Mouse (Mus musculus) MEL (cell line): ENCODE data around the gene Nlgn1. TPM values are rescaled to one million over a fixed set of nuclear protein-coding genes. Genes with fewer than 3 reads are reported as not detected.

Experiments
- DNase-seq: peaks from one replicate; pipeline ENCODE4 v3.0.0; 2011; ENCODE audit warnings: low read depth, low spot score
- H3K27ac ChIP-seq: 2 replicates; pipeline ENCODE4 v1.5.1; 2012; ENCODE audit warnings: low read depth, mild to moderate bottlenecking, control low read depth, low read length, moderate library complexity; ENCODE audit not compliant: control insufficient read depth
- H3K27me3 ChIP-seq, 2 experiments: fragments of 150-350 bp in 1 of 2; sonication (generic) in 1 of 2; 2 replicates each; pipeline ENCODE4 v1.6.1; 2012; ENCODE audit warnings: low read length in 2 of 2, mild to moderate bottlenecking in 2 of 2, improper control_type of control experiment in 1 of 2, moderate library complexity in 1 of 2; ENCODE audit not compliant: insufficient read depth in 2 of 2, control insufficient read depth in 1 of 2
- H3K36me3 ChIP-seq, 2 experiments: 2 replicates each; pipeline ENCODE4 v1.6.1; 2012 to 2014; ENCODE audit warnings: low read length in 2 of 2, improper control_type of control experiment in 1 of 2, inconsistent platforms in 1 of 2, mild to moderate bottlenecking in 1 of 2; ENCODE audit not compliant: insufficient read depth in 2 of 2, control insufficient read depth in 1 of 2
- H3K4me1 ChIP-seq, 2 experiments: fragments of 150-350 bp in 1 of 2; sonication (generic) in 1 of 2; 2 replicates each; pipeline ENCODE4 v1.6.1; 2012; ENCODE audit warnings: low read length in 2 of 2, improper control_type of control experiment in 1 of 2, mild to moderate bottlenecking in 1 of 2; ENCODE audit not compliant: insufficient read depth in 2 of 2, control insufficient read depth in 1 of 2
- H3K4me3 ChIP-seq, 2 experiments: fragments of 150-350 bp in 1 of 2; sonication (generic) in 1 of 2; 2 replicates each; pipeline ENCODE4 v1.5.1; 2012; ENCODE audit warnings: low read depth in 2 of 2, low read length in 2 of 2, mild to moderate bottlenecking in 2 of 2, moderate library complexity in 2 of 2, control low read depth in 1 of 2, improper control_type of control experiment in 1 of 2; ENCODE audit not compliant: control insufficient read depth in 1 of 2, insufficient read depth in 1 of 2
- H3K79me2 ChIP-seq: 2 replicates; pipeline ENCODE4 v1.6.1; 2012; ENCODE audit warnings: mild to moderate bottlenecking, low read length, moderate library complexity; ENCODE audit not compliant: control insufficient read depth, poor library complexity, insufficient read depth
- H3K9ac ChIP-seq: 2 replicates; pipeline ENCODE4 v1.6.1; 2012; ENCODE audit warnings: low read depth, mild to moderate bottlenecking, control low read depth, low read length, moderate library complexity; ENCODE audit not compliant: control insufficient read depth, poor library complexity, severe bottlenecking
- H3K9me3 ChIP-seq: fragments of 150-350 bp; sonication (generic); replicated peaks from 2 replicates; pipeline ENCODE4 v1.6.1; 2012; ENCODE audit warnings: mild to moderate bottlenecking, low read length, improper control_type of control experiment, moderate library complexity; ENCODE audit not compliant: insufficient read depth
- CHD1 ChIP-seq: IDR thresholded peaks from 2 replicates; pipeline ENCODE4 v1.6.1; 2012; ENCODE audit warnings: low read depth, mild to moderate bottlenecking, inconsistent platforms, low read length, improper control_type of control experiment
- E2F4 ChIP-seq: IDR thresholded peaks from 2 replicates; pipeline ENCODE4 v1.6.1; 2011; ENCODE audit warnings: low read depth, low read length, improper control_type of control experiment, borderline replicate concordance
- ELF1 ChIP-seq: IDR thresholded peaks from 2 replicates; pipeline ENCODE4 v1.6.1; 2014; ENCODE audit warnings: low read depth, mild to moderate bottlenecking, inconsistent platforms, low read length, improper control_type of control experiment, moderate library complexity
- EP300 ChIP-seq, 2 experiments: IDR thresholded peaks; 2 replicates each; pipeline ENCODE4 v1.6.1; 2011; ENCODE audit warnings: improper control_type of control experiment in 2 of 2, low read length in 2 of 2, low read depth in 1 of 2, mild to moderate bottlenecking in 1 of 2
- GATA1 ChIP-seq: IDR thresholded peaks from 2 replicates; pipeline ENCODE4 v1.6.1; 2011; ENCODE audit warnings: low read depth, low read length, improper control_type of control experiment
- MAFK ChIP-seq: IDR thresholded peaks from 2 replicates; pipeline ENCODE4 v1.6.1; 2011; ENCODE audit warnings: low read depth, mild to moderate bottlenecking, low read length, improper control_type of control experiment, borderline replicate concordance
- MAZ ChIP-seq: IDR thresholded peaks from 2 replicates; pipeline ENCODE4 v1.6.1; 2012; ENCODE audit warnings: low read depth, mild to moderate bottlenecking, inconsistent platforms, low read length, improper control_type of control experiment
- MYC ChIP-seq: IDR thresholded peaks from 2 replicates; pipeline ENCODE4 v1.6.1; 2011; ENCODE audit warnings: low read depth, mild to moderate bottlenecking, low read length, improper control_type of control experiment, moderate library complexity
- POLR2A ChIP-seq, 2 experiments: IDR thresholded peaks; 2 replicates each; pipeline ENCODE4 v1.6.1; 2011 to 2012; ENCODE audit warnings: low read length in 2 of 2, mild to moderate bottlenecking in 2 of 2, control low read depth in 1 of 2, improper control_type of control experiment in 1 of 2, low read depth in 1 of 2, moderate library complexity in 1 of 2; ENCODE audit not compliant: control insufficient read depth in 1 of 2, insufficient read depth in 1 of 2, poor library complexity in 1 of 2
- POLR2AphosphoS2 ChIP-seq: IDR thresholded peaks from 2 replicates; pipeline ENCODE4 v1.6.1; 2011; ENCODE audit warnings: low read length, improper control_type of control experiment
- RCOR1 ChIP-seq: IDR thresholded peaks from 2 replicates; pipeline ENCODE4 v1.6.1; 2012; ENCODE audit warnings: low read depth, mild to moderate bottlenecking, inconsistent platforms, low read length, improper control_type of control experiment
- TAL1 ChIP-seq: IDR thresholded peaks from 2 replicates; pipeline ENCODE4 v1.6.1; 2012; ENCODE audit warnings: mild to moderate bottlenecking, inconsistent platforms, low read length, moderate library complexity, mixed read lengths
- TCF12 ChIP-seq: IDR thresholded peaks from 2 replicates; pipeline ENCODE4 v1.6.1; 2014; ENCODE audit warnings: low read depth, mild to moderate bottlenecking, inconsistent platforms, low read length, improper control_type of control experiment, moderate library complexity
- USF2 ChIP-seq, 2 experiments: IDR thresholded peaks; 2 replicates each; pipeline ENCODE4 v1.6.1; 2011 to 2012; ENCODE audit warnings: improper control_type of control experiment in 2 of 2, low read length in 2 of 2, borderline replicate concordance in 1 of 2, inconsistent platforms in 1 of 2, low read depth in 1 of 2, mild to moderate bottlenecking in 1 of 2; ENCODE audit not compliant: insufficient read depth in 1 of 2
- ZC3H11A ChIP-seq: IDR thresholded peaks from 2 replicates; pipeline ENCODE4 v1.6.1; 2012; ENCODE audit warnings: low read depth, mild to moderate bottlenecking, inconsistent platforms, low read length, improper control_type of control experiment
- ZMIZ1 ChIP-seq: IDR thresholded peaks from 2 replicates; pipeline ENCODE4 v1.6.1; 2012; ENCODE audit warnings: low read depth, mild to moderate bottlenecking, inconsistent platforms, low read length, improper control_type of control experiment, moderate library complexity
- ZNF384 ChIP-seq: IDR thresholded peaks from 2 replicates; pipeline ENCODE4 v1.6.1; 2012; ENCODE audit warnings: low read depth, mild to moderate bottlenecking, inconsistent platforms, low read length, improper control_type of control experiment
- polyA plus RNA-seq, 2 experiments: library from polyadenylated mRNA; stranded (reverse) in 1 of 2; unstranded in 1 of 2; fragments of >175 nt in 1 of 2; fragments of >200 nt in 1 of 2; gene quantifications; 2 replicates each; pipeline versions ENCODE4 v1.2.1 to v1.2.4; 2012; ENCODE audit warnings: low replicate concordance in 2 of 2, low read depth in 1 of 2; ENCODE audit not compliant: insufficient read length in 2 of 2, insufficient read depth in 1 of 2, missing spikeins in 1 of 2
- total RNA-seq: library from RNA; depleted of rRNA; stranded (reverse); fragments of 300-350 nt; gene quantifications from 2 replicates; pipeline ENCODE4 v1.2.3, GENCODE M21; 2012

Gene Nlgn1
- total and polyA plus RNA-seq, 3 experiments: not detected

DNA sequence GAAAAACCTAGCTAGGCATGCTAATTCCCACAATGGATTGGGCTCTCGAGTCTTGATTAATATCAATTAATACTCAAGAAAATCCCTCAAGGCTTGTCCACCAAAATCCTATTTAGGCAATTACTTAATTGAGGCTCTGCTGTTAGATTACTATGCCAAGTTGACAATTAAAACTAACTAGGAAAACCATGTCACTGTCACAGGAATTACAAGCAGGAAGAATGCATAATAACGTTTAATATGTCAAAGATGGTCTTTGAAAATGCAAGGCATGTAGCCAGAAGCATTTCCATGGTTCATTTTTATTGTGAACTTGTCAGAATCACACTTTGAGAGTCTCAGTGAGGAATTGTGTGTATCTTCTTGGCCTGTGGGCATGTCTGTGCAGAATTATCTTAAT is 289.3 kb downstream of the Nlgn1 start:
- Histone ChIP-seq H3K9me3 (no peaks in the 10 kb centered on the region), H3K4me1 (no peaks in the 10 kb centered on the region), H3K27me3 (no peaks in the 10 kb centered on the region; a peak in 2 of 4 replicates), H3K27ac (no peak overlapping the region), H3K79me2 (no peaks in the 10 kb centered on the region), H3K4me3 (no peak overlapping the region), H3K36me3 (no peaks in the 10 kb centered on the region), H3K9ac (no peak overlapping the region)
- TF ChIP-seq MAFK (no peak), MAZ (no peak), ZC3H11A (no peak), MYC (no peak), POLR2A (IDR thresholded peaks at IDR 0.05; ENCODE audit: control insufficient read depth in 1 of 2, insufficient read depth in 1 of 2, low read depth in 1 of 2, low read length in 2 of 2, poor library complexity in 1 of 2) (no peak), POLR2AphosphoS2 (no peak), RCOR1 (no peak), TCF12 (no peak), ELF1 (no peak), CHD1 (no peak), GATA1 (no peak), ZNF384 (no peak), ZMIZ1 (no peak), TAL1 (no peak), USF2 (IDR thresholded peaks at IDR 0.05; ENCODE audit: borderline replicate concordance in 1 of 2, insufficient read depth in 1 of 2, low read depth in 1 of 2, low read length in 2 of 2) (no peak), EP300 (IDR thresholded peaks at IDR 0.05; ENCODE audit: low read depth in 1 of 2, low read length in 2 of 2) (no peak)
- no peak for DNase-seq

DNA sequence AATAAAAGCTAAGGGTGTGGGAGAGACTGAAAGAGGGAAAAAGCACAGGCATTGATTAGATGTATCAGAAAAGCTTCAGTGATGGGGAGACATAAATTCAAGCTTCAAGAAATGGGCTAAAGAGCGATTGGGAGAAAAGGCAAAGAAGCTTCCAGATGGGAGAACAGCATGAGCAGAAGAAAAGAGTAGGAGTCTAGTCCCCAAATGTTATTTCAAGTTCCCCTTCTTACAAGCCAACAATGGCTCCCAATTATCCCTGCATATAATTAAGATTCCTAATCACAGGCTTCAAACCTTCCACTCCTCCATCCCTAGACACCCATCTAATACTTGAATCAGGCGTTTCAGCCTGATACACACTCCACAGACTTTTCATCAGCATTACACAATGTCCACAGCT is 292.6 kb downstream of the Nlgn1 start:
- H3K27ac ChIP-seq: no peak overlapping the region
- H3K27me3 ChIP-seq: no peaks in the 10 kb centered on the region; a peak in 2 of 4 replicates
- no peak for TF ChIP-seq E2F4
- TF ChIP-seq, all 39 proteins: peak for 0
- no peaks in the 10 kb centered on the region for H3K79me2 ChIP-seq
- no peaks in the 10 kb centered on the region for H3K36me3 ChIP-seq
- no peaks in the 10 kb centered on the region for H3K4me1 ChIP-seq
- H3K9ac ChIP-seq: no peak overlapping the region
- no peak overlapping the region for H3K4me3 ChIP-seq
- no peak for DNase-seq
- H3K9me3 ChIP-seq: no peaks in the 10 kb centered on the region
